Mouse (Mus musculus) bone marrow, adult 2 months (tissue): ENCODE measurements around the gene Atp13a1.

Experiments
- CTCF ChIP-seq: fragments of 200-500 bp; IDR thresholded peaks from 2 replicates; pipeline ENCODE4 v1.5.1; 2011; ENCODE audit warnings: low read length, control low read depth; ENCODE audit not compliant: control insufficient read depth, insufficient read depth
- POLR2A ChIP-seq: fragments of 200-500 bp; IDR thresholded peaks from 2 replicates; pipeline ENCODE4 v1.6.1; 2011; ENCODE audit warnings: low read depth, mild to moderate bottlenecking, control low read depth, low read length, borderline replicate concordance; ENCODE audit not compliant: control insufficient read depth

DNA sequence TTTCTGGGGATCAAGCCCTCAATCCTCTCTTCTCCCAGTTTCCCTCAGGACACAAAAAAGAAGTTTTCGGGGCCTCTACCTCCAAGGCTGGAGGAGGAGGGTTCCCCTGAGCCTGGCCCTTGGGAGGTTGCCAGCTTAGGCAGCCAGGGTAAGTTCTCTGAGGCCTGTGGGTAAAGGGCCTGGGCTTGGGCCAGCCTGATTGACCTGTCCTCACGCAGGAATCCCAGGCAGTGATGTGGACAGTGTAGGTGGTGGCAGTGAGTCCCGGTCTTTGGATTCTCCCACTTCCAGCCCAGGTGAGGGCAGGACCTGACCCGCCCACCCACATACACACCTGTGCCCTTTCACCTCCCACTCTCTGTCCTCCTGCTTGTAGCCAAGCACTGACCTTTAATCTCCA, 24.4 kb downstream of the Atp13a1 start:
- TF ChIP-seq CTCF = no peak
- no peak for TF ChIP-seq POLR2A
